Mouse (Mus musculus) hindlimb bud, embryonic 11.5 days (tissue): ENCODE data around the gene Aars2.
A peak's percentile ranks its signal among the peaks of the same experiment; 100 is the strongest.

Experiments
- DNase-seq: peaks from one replicate; pipeline ENCODE4 v3.0.0-alpha.2; 2012; ENCODE audit warnings: low read depth, low spot score; ENCODE audit errors: extremely low spot score

Aars2 gene

DNA sequence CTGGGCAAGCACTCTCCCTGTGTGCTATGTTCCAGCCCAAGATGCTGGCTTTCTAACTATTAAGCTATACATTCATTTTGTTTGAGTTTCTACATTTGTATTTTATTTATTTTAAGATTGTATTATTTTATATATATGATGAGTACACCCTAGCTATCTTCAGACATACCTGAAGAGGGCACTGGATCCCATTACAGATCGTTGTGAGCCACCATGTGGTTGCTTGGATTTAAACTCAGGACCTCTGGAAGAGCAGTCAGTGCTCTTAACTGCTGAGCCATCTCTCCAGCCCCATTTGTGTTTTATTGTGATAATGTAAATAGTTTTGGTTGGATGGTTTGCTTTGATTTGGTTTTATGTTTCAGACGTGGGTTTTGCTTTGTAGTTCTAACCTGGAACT lies 7.1 kb upstream of the Aars2 start:
- DNase-seq = no peak

- no peak for DNase-seq
Observed at GRCm38 (mm10) chr17:45500981-45501380, 5.7 kb upstream of the Aars2 start.

DNA sequence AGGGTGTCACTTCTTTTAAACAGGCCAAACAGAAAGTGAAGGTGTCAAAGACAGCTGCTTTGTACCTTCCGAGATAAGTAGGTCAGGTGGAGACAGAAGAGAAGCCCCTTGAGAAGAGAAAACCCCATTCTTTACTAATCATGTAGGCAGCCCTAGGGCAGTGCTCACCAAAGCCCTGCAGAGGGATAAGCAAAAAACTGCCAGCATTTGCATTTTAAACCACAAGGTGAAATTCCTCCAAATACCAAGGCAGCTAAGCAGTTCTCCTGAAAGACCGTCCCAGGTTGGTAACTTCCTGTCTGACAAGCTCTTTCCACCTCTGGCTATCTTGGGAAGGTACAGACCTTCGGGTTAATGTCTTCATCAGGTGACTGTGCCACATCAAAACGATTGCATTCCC lies 4.3 kb upstream of the Aars2 start:
- no peak for DNase-seq

- DNase-seq = no peak
Observed at GRCm38 (mm10) chr17:45503301-45503973, 3.2 kb upstream of the Aars2 start.

GRCm38 (mm10) chr17:45505941-45506465 lies 638 bp upstream of the Aars2 start:
- DNase-seq = no peak

GRCm38 (mm10) chr17:45510871-45511270 lies 4.2 kb downstream of the Aars2 start:
- DNase-seq = no peak

DNA sequence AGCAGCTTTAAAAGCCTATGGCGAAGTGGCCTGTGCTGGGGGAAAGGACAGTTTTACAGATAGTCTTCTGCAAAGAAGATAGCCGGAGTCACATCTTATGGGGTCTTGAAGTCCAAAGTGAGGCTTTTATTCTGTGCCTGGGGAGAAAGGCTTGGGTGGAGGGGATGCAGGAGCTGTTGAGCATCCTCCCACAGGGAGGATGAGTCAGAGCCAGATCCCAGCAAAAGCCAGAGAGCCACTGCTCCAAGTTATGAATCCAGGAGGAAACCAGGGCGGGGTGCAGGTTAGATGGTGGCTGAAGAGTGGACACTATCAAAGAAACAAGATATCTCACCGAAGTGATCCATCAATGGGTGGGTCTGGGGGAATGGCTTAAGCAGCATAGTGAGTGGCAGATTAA lies 5.1 kb downstream of the Aars2 start:
- no peak for DNase-seq

DNA sequence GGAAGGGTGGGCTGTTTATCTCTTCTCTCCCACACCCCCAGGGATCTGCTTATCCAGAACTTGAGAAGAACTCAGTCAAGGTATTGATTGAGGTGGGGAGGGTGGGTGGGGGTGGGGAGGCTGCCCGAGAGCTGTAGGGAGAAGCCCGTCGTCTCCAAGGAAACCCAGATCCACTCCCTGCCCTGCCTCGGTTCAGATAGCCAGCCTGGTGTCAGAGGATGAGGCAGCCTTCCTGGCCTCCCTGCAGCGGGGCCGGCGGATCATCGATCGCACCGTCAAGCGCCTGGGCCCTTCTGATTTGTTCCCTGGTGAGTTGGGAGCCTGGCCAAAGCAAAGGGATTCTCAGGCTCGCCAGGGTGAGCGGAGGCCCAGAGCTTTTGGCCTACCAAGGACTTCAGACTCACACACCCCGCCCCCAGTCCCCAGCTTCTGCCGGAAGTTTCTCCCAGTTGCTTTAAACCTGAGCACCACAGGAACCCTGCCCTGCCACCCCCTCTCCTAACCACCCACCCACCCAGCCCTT lies 8.6 kb downstream of the Aars2 start:
- no peak for DNase-seq

GRCm38 (mm10) chr17:45515806-45516205 lies 9.2 kb downstream of the Aars2 start:
- no peak for DNase-seq

- peak; percentile 60 for DNase-seq
Observed at GRCm38 (mm10) chr17:45516488-45516887, 9.8 kb downstream of the Aars2 start.

GRCm38 (mm10) chr17:45517135-45517534 lies 10.5 kb downstream of the Aars2 start:
- DNase-seq = no peak

DNA sequence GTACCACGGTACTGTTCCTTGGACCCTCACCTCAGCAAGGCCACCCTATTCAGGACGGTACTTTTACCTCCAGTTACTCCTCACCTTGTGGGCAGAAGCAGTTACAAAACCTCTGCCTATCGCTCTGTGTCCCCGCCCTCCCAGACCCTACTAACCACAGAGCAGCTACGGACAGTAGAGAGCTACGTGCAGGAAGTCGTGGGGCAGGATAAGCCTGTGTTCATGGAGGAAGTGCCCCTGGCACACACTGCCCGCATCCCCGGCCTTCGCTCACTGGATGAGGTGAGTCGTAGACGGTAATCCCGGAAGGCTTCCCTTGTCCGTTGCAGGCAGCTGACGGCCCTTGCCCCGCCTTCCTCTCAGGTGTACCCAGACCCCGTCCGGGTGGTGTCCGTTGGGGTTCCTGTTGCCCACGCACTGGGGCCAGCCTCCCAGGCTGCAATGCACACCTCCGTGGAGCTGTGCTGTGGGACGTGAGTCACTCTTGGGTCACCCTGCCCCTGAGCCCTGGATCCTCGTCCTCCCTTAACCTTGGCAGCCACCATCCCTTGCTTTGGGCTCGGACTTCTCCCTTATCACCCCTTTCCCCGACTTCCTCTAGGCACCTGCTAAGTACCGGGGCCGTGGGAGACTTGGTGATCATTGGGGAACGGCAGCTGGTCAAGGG lies 11.0 kb downstream of the Aars2 start:
- no peak for DNase-seq

- DNase-seq = no peak
Observed at GRCm38 (mm10) chr17:45518766-45519475, 12.3 kb downstream of the Aars2 start.

DNA sequence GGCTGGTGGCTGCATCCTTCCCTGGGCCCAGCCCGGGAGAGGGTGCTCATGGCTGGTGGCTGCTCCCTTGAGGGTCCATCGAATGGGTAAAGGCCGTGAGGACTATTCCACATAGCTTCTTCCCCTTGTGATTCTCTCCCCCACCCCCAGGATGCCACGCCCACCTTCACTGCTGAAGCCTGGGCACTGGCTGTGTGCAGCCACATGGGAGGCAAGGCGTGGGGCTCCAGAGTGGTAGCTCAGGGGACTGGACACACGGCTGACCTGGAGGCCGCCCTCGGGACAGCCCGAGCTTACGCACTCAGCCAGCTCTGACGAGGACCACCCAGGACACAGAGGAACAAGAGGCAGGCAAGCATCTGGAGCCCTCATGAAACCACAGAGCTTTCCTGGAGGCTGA lies 13.5 kb downstream of the Aars2 start:
- DNase-seq = no peak

- no peak for DNase-seq
Observed at GRCm38 (mm10) chr17:45523263-45523662, 16.6 kb downstream of the Aars2 start, which contains the start of gene Tcte1. Gene Tcte1, plus strand, starts transcription at chr17:45523434.

DNA sequence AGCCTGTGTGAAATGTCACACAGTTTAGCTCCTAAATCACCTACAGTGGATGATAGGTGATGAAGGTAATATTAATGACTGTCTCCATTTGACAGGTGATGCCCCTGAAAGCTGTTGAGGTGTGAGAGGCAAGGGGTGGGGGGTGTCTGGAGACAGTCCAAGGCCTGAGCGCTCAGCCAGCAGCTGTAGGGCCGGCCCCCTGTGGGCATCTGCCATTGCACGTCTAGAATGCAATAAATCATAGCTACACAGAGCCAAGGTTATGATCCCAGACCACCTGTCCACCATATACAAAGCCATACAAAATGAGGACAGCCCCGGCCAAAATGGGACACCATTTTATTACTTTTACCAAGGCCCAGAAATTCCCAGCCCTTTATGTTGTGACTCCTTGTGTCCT lies 18.3 kb downstream of the Aars2 start:
- no peak for DNase-seq

GRCm38 (mm10) chr17:45526571-45526970 lies 19.9 kb downstream of the Aars2 start:
- DNase-seq = no peak

GRCm38 (mm10) chr17:45530346-45530782 lies 23.7 kb downstream of the Aars2 start:
- DNase-seq = no peak

GRCm38 (mm10) chr17:45532896-45533295 lies 26.3 kb downstream of the Aars2 start:
- DNase-seq = no peak

DNA sequence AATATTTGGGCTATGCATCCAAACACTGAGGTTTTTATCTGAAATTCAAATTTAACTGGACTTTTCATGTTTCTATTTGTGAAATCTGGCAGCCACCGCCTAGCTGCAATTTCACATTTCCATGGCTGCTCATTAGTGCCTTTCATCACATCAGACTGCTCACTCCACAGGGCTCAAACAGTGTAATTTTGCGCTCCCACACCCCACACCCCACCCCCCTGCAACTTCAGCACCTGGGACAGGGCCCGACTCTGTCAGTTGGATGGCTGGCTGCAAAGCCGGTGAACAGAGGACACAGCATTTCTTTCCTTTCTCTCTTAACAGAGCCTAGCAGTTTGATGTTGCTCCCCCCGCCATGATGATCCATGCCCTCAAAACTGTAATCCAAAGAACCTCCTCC lies 29.6 kb downstream of the Aars2 start:
- DNase-seq = no peak

GRCm38 (mm10) chr17:45538394-45538793 lies 31.8 kb downstream of the Aars2 start:
- no peak for DNase-seq

DNA sequence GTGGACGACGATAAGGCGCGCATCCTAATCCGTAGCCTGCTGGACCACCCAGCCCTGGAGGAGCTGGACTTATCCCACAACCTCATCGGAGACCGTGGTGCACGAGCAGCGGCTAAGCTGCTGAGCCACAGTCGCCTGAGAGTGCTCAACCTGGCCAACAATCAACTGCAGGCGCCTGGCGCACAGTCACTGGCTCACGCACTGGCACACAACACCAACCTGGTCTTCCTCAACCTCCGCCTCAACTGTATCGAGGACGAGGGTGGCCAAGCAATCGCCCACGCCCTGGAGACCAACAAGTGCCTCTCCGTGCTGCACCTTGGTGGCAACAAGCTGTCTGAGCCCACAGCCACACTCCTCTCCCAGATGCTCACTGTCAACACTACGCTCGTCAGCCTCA lies 33.0 kb downstream of the Aars2 start:
- no peak for DNase-seq
